Mouse (Mus musculus): ENCODE measurements at regions not wholly inside any gene's neighbourhood (a gene's known extent, or its start where the extent isn't known, plus 50 kb on each side); places are given as distances from the start of the nearest gene placed in this dataset.

GRCm38 (mm10) chr19:13980988-13981630 is 67.8 kb downstream of the Olfr1505 start:
- peak; percentile 73 for DNase-seq (ENCODE audit: low spot score)

GRCm38 (mm10) chr19:13982823-13983222 is 69.5 kb downstream of the Olfr1505 start:
- DNase-seq (ENCODE audit: low spot score) = no peak

All from adipocyte (in vitro differentiated cells).